Mouse (Mus musculus): ENCODE data around the gene Smdt1.

GRCm38 (mm10) chr15:82339634-82340254 lies 985 bp downstream of the Smdt1 start:
- TF ChIP-seq CTCF (IDR thresholded peaks at IDR 0.05; ENCODE audit: low read depth, low read length) = no peak
- no peak for TF ChIP-seq POLR2A (IDR thresholded peaks at IDR 0.05; ENCODE audit: extremely low read depth, insufficient read depth, low read length)

All from liver, adult 2 months (tissue).